Mouse (Mus musculus): ENCODE results near the gene Gtpbp1.

Gene Gtpbp1

DNA sequence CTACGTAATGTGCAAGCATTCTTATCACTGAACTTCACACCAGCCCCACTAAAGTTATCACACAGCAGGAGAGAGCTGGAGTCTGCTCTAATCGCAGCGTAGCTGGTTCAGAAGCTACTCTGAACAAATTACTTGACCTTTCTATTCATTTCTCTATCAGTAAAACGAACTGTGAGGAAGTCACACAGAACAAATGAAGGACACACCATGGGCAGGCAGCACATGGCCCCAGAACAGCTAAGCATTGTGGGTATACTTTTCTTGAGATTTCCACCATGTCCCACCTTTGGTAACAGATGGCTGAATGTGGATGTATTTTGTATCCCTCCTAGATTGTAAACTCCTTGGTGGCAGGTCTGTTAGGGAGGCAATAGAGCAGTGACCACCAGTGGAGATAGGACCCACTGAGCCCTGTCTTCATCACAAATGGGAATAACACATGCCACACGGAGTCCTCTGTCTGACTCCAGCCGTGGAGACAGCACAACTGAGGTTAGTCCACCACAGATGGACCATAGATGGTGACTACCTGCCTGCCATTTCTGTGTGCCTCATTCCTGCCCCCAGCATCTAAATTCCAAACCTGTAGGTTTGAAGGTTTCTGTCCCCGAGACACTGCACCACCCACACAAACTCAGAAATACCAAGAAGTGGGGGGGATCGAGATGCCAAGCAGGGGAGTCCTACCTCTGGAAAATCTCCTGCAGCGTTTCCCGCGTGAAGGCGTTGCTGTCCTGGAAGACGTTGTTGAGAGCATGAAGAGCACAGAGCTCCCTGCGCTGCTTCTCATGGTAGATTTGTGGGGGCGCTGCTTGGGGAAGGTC is 4.4 kb upstream of the Gtpbp1 start:
- no peak for DNase-seq

DNA sequence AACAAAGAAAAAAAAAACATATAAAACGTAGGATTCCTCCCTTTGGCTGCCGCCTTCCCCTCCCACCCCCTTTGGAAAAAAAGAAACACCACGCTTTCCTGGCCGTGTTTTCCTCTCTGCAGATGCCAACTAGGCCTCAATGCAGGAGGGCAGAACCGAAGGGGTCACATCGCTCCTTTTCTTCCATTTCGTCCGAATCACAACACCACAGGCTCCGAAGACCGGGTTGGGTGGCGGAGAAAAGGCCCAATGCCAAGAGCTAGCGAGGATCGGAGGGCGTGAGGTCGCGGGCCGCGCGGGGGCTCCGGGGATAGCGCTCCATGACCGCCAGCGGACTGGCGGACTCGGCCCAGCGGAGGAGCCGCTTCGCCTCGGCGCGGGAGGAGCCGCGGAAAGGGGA is 3.5 kb upstream of the Gtpbp1 start:
- DNase-seq: no peak

DNA sequence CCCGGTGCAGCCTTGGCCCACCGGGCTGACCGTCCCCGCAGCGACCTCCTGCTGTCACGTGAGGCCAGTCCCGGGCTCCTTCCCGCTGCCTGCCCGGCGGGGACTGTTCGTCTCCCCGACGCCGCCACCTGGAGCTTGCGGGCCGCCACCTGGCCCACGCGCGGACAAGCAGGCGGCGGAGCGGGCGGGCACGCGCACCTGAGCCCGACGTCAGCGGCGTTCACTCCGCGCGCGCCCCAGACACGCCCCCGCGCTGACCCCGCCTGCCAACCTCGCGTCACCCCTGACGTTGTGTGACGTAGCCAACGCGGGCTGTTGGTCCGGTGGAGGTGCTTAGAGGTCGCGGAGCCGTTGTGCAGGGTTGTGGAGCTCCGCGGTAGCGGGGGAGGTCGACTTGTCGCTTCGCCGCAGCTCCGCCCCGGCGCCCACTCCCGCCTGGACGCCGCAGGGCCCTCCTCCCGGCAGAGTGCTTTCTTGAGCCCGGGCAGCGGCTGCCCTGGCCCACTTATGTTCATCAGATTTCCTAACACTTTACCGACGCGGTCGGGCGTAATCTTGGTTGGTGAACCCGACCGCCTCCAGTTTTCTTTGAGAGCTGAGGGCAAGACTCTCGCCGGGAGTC is 2.9 kb upstream of the Gtpbp1 start, which contains the start of gene Josd1:
Josd1 (minus strand) TSS at position 274 of the 622 bp plus-strand sequence.
- peak; percentile 95 to 96 for DNase-seq

DNA sequence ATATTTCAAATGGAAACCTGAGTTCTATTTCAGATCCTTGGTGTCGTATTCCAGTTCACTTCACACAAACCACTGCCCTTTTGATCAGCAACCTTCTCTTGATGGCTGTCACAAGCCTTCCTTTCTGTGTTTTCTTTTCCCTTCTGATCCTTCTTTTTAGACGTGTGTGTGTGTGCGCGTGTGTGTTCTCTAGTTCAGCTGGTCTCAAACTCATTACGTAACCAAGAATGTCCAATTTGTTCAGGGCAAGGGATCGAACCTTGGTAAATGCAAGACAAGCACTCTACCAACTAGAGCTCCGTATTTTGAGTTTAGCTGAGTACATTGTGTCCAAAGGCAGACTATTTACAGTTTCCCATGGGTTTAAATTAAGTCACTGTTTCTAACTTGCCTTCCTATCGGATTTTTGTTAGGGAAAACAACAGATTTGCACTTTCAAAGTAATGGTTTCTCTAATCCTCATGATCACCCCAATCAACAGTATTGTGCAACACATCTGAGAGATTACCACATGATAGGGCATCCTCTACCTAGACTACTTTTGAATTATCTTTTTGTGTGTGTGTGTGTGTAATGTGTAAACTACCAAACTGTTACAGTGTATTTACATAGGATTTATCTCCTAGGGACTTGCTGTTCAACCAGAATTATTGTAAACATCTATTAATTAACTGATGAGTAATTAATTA is 2.2 kb upstream of the Gtpbp1 start:
- DNase-seq: no peak

DNA sequence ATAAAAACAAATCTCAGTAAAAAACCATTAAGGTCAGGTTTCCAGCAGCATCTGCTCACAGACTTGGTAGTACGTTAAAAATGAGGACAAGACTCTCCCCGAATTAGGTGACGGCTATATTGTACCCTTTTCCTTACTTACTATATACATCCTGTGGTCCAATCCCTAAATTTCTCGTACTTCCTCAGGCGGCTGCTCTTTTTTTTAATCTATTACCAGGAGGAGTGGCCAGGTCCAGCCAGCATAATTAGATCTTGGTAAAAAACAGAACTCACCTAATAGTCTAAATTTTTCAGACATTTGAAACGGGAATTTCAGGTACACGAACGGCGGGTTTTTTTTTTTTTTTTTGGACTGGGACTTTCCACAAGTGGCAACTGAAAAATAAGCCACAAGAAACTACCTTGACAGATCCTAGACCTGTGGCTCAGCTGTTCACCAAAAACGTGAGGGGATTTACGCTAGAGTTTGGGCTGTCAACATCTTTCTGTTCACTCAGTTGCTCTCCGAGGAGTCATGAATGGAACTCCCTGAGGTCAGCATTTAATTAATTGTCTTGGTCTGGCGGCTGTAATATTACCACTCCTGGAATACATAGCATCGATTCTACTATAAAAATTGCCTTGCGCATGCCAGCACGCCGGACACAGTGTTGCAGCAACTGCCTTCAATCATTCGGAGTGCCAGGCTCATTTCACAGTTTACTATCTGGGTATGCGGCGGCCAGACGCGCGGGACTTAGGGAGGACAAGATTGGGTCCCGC is 801 bp upstream of the Gtpbp1 start:
- DNase-seq: no peak

DNA sequence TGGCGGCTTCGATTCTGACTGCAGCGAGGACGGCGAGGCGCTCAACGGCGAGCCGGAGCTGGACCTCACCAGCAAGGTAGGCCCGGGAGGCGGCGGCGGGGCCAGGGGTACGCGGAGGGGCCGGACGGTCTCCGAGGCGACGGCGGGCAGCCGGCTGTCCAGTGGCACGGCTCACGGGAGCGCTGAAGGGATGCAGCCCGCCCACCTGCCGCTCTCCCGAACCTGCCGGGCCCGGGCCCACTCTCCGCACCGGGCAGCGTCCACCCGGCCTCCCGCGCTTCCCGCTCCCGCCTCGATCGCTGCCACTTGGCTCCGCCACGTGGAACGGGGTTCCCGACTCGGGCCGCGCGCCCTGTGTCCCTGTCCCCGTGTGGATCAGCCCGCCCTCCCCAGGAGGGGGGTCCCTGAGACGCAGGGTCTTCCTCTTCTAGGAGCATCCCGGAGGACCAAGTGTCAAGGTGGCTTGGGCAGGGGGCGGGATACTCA is 421 bp downstream of the Gtpbp1 start:
- peak in 1 of 2 experiments; percentile 54 for DNase-seq

DNA sequence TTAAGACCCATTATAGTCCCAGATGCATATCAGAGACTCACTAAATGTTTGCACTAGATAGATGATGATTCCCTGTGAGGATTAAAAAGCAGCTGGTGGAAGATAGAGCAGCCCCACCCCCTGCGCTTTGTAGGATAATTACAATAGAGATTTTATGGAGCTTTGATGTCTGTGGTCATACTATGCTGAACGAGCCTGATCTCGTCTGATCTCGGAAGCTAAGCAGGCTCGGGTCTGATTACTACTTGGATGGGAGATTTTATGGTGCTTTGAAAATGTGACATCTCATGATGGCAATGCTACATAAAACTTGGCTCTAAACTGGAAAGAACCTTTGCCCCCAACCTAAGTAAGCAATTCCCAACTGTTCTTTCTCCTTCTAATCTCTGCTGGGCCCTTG is 1.7 kb downstream of the Gtpbp1 start:
- DNase-seq: no peak

DNA sequence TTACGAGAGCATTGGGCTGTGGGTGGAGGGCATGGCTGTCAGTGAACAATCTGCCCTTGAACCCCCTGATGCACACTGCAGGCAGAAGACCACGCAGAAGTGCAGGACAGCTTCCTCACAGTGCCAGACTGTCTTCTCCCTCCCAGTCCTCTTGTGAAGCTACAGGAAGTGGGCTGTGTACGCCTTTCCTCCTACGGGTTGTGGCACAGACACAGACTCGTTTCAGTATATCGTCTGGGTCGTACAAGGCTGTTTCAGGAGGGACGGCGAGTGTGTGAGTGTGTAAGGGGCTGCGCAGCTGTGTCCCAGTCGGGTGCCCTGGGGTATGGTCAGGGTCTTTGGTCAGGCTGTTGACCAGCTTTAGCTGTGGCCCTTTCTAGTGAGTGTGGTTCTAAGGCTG is 3.1 kb downstream of the Gtpbp1 start:
- no peak for DNase-seq

DNA sequence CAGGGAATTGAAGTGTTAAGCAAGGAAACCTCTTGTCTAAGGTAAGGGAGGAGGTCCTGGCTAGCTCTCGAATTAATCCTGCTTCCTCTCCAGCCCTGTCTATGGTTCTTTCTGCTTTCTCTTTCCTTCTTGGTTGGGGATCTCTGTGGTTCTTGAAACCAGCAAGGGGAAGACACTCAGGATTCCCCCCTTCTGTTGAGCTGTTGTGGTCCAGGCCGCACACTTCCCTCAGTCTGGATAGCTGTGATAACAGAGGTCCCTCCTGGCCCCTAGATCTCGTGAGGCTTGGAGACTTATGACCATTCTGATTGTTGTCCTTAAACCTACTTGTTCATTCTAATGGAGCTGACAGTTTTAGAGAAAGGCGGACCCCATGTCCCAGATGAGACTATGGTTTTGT is 3.9 kb downstream of the Gtpbp1 start:
- DNase-seq: no peak

DNA sequence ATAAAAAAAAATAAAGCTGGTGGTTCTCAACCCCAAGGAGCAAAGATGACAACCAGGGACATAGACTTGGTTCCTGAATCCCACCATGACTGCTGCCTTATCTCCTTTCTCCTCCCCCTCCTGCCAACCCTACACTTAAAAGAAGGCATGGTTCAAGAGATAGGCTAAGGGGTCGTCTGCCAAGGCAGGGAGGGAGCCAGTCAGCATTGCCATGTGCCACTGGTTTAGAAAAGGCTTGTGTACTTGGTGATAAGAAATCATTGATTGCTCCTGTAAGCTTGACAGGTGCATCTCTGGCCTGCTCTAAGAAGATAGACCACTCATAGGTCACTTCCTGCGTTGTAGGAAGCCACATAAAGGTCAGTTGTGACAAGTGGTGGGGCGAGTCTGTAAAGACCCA is 4.9 kb downstream of the Gtpbp1 start:
- no peak for DNase-seq

DNA sequence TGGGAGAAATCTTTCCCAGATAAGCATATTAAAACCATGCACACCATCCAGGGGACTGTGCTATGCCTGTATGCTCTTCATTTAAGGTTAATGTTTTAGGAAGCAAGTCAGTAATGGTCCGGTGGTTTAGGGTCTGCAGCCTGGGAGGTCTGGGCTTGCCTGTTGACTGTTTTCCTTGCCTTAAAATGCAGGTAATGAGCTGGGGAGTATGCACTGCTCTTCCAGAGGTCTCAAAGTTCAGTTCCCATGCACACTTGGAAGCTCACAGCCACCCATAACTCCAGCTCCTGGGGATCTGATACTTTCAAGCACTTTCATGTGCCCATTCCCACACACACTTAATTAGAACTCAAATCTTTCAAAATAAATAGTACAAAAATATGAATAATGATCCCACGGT is 5.9 kb downstream of the Gtpbp1 start:
- peak in 1 of 2 experiments; percentile 51 for DNase-seq

DNA sequence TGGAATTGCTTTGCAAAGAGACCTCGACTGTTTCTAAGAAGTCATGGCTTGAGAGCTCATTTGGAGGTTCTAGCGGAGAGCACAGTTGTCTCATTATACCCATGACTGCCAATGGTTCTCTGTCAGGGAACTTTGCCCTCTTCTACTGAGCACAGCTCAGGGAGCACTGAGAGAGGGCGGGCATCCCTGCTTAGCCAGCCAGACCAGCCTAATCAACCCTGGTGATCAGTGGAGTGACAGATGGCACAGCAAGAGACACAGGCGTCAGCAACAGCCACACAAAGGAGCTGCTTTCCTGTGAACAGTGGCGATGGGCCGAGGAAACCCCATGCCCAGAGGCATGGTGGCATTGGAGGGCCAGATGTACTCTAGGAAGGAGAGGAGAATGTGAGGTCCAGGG is 6.4 kb downstream of the Gtpbp1 start:
- DNase-seq: peak; percentile 52 to 66

DNA sequence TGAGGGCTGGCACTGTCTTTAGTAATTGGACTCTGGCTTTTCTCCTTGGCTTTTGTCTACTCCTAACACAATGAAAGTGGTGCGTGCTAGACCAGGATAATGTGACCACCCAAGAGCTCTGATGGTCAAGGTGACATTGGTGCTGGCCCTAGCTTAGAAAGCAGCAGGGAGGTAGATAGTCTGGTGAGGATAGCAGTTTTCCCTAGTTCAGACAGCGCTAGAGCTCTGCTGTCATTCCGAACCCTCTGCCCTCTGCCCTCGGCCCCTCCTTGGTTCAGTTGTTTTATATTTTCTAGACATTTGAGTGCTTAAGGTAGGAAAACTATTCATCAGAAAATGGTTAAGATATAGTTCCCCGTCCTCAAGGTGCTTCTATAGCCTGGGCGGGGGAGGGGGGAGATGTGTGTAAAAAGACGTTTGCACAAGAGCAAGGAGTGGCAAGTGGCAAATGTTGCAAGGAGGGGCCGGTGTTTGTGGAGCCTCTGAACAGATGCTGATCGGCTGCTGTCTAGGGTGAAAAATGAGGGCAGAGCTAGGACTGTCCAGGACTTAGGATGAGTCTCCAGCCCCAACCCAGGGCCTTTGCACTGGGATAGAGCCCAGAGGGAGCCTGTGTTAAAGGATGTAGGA is 7.0 kb downstream of the Gtpbp1 start:
- DNase-seq: no peak

DNA sequence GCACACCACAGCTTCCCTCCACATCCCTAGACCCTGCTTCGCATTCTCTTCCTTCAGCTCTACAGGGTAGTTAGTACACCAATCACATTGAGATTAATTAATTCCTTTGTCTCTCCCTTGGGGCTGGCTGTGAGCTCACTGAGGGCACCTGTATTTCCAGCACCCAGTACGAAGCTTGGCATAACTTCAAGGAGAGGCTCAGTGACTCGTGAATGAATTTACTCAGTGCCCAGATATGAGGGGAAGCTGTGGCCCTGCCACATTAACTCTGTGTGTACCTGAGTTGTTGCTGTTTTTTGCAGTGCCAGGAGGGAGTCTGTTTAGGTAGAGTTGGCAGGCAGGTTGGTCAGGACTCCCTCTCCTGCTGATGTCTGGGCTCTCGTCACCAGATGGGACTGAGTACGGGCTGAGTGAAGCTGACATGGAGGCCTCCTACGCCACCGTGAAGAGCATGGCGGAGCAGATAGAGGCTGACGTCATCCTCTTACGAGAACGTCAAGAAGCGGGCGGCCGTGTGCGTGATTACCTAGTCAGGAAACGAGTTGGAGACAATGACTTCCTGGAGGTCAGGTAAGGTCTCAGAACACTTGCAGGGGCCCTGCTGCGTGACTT is 16.1 kb downstream of the Gtpbp1 start:
- DNase-seq: peak in 1 of 2 experiments; percentile 52

DNA sequence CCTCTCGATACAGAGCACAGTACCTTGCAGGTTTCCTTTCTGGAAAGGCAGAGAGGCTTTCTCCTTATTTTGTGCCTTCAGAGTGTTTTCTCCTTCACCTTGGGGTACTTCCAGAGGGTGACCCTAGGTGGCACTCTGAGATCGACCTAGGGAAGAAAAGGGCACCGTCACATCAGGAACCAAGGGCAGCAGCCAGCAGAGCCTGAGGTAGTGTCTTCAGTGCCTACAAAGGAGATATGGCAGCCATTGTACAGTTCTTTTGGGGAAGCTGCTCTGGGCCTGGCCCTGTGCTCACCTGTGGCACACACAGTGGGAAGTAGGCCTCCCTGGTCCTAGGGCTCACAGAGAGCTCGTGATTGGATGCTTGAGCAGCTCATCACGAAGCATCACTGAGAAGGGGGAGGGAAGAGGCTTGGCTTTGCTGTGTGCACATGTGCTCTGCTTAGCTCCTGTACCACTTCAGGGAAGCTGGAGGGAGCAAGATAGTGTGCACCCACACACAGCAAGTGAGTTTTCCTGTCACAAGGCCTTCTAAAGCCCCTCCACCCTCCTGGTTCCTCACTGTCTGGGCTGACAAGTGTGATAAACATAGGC is 17.7 kb downstream of the Gtpbp1 start:
- DNase-seq: no peak

DNA sequence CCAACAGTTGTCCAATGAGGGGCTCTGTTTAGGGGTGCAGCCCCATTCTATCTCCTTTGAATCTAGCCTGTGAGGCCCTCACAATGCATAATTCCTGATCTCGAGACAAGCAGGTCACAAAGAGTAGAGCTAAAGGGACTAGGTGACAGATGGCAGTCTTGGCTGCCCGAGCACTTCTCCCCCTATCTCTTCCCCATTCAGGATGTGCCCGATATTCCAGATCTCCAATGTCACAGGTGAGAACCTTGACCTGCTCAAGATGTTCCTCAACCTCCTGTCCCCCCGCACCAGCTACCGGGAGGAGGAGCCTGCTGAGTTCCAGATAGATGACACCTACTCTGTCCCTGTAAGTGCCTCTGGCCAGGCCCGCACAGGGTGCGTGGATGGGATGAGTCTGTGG is 25.0 kb downstream of the Gtpbp1 start:
- no peak for DNase-seq

DNA sequence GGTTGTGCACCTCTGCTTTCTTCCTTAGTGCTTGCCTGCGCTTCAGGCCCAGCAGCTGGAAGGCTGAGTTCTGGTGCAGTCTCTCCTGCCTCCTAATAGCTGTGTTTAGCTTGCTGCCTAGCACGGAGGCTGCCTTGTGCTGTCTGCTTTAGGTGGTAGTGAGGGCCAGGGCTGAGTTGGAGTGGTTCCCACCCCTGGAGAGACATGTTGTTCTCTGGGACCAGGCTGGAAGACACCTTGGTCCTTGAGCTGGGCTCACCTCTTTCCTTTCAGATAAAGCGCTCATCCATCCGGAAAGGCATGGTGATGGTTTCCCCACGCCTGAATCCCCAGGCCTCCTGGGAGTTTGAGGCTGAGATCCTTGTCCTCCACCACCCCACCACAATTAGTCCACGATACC is 26.1 kb downstream of the Gtpbp1 start:
- no peak for DNase-seq

DNA sequence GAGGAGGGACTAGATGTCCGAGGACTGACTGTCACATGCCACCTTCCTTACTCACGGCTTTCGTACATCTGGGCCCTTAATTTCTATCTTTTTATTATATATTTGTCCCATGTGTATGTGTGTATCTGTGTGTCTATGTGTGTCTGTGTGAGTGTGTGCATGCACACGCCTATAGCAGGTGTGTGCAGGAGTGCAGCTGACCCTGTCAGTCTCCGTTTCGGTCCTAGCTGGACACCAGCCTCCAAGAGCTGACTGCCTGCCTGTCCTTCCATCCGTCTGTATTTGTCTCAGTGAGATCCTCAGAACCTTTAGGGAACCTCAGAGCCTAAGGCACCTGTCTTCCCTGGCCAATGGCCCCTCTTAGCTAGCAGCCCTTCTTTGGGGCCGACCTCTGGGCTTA is 29.6 kb downstream of the Gtpbp1 start:
- DNase-seq: no peak

DNA sequence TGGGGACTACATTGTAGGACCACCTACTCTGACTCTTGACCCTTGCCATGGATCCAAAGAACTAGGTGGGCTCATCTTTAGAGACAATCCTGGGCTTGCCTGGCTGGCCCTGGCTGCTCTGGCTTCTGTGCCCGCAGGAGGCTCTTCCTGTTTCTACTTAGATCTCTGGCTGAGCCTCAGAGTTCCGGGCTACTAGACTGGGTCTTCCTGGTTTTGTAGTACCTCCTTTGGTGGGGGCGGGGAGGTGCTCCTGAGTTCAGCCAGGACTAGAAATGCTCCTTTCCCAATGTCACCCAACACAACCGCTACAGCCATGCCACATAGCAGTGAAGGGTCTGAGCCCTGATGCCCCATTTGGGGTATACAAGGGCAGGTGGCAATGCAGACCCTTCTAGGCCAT is 30.2 kb downstream of the Gtpbp1 start:
- no peak for DNase-seq

DNA sequence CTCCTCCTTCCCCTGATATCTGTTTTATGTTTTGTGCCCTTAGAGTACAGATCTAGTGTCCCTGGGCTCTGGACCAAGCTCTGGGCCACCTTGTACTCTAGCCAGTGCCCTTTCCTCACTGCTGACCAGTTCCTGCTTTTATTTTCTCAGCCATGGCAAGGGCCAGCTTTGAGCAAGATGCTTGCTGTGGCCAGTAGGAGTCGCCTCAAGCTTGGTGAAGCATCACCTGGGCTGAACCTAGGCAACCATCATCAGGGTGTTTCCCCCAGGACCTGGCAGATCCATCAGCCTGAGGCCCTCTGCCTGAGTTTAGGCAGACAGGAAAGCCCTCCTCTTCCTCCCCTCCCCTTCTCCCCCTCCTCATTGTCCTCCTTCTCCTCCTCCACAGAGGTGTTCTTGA is 32.8 kb downstream of the Gtpbp1 start:
- DNase-seq: peak; percentile 60 to 64

DNA sequence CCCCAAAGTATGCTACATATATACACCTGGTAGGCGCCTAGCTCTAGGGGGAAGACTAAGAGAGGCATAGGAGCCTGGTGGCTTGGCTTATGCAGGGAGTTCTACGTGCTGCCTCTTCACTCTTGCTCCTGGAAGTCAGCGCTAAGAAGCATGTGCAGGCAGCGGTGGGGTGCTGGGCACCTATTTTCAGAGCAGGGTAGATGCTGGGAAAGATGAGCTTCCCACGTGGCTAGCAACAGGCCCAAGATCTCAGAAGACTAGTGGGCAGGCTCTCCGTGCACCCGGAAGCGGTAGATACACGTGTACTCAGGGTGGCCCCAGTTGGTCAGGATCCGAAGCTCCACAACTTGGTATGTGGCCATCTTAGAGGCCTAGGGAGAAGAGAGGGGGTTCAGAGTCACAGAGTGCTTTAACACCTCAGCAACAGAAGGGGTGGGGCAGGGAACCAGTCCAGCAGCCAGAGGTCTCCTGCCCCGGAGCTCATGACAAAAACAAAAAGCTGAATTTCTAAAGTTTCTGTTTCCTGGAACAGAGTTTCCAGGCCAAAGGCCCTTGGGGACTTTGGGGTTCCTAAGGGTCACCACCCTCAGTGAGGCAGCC is 34.6 kb downstream of the Gtpbp1 start:
- no peak for DNase-seq

Measured in kidney, adult 8-10 months (tissue).